Mouse (Mus musculus): ENCODE data around the gene 2010315B03Rik.

DNA sequence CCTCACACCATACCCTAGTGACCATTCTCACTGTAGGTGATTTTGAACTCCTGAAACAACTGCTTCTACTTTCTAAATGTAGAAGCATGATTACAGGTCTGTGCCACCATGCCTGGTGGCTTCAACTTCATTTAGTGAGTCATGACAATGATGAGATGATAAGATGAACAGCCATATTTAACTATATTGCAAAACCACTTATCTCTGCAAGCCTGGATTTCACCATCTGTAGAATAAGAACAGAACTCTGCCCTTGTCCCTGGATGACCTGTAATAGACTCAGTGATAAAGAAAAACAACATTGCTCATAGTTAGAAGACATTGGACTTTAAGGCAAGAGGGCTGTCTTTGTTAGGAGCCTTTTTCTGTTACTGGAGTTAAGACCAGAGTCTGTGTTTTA is 24.2 kb downstream of the 2010315B03Rik start:
- TF ChIP-seq CTCF (IDR thresholded peaks at IDR 0.05; ENCODE audit: low read depth): no peak
- TF ChIP-seq EP300 (IDR thresholded peaks at IDR 0.05; ENCODE audit: low read depth): no peak
